Mouse (Mus musculus) c-Kit-positive CD71-positive TER-119-negative erythroid progenitor cells, embryonic 14.5 days (primary cell): Measurements from ENCODE around the gene Ccl25.

ENCODE experiments used
- DNase-seq: peaks from one replicate; pipeline ENCODE4 v3.0.0-alpha.2; 2013; ENCODE audit warnings: low read depth

The Ccl25 gene

DNA sequence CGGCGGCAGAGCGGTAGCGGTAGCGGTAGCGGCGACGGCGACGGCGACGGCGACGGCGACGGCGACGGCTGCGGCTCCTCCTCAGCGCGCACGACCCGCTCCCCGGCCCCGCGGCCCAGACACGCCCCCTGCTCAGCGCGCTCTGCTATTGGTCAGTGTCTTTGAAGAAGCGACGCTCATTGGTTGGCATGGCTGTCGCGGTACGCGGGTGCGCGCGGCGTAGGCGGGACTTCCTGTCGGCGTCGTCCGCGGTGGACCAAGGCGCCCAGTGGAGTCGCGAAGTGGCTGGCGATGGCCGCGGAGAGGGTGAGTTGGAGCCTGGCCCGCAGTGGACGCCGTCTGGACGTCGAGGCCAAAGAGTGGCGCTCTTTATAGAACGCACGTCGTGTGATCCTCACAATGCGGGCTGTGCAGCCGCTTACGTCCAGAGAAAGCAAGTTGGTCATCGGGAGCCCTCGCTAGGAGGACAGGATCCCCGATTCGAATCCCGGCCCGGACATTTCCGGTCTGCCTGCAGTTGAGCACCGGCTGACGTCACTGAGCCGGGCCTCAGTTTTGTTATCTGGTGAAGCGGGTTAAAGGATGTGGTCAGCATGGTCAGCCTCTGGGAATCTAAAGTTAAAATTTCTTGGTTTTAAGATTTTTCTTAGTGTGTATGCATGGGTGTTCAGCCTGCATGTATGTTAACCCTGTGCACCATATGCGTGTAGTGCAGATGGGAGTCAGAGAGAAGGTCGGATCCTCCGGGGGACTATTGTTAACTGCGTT is at the start of gene Ccl25, which contains the start of gene Elavl1:
Gene Ccl25, plus strand, starts transcription at position 228 of the 768 bp plus-strand sequence.
Gene Elavl1, minus strand, starts transcription at position 431 of the 768 bp plus-strand sequence.
- DNase-seq: peak; percentile 90

- DNase-seq: peak; percentile 97
Observed at GRCm38 (mm10) chr8:4275275-4276110, 49.5 kb upstream of the Ccl25 start, which contains the start of gene Timm44. Gene Timm44, minus strand, starts transcription at chr8:4275913.

- no peak for DNase-seq
Observed at GRCm38 (mm10) chr8:4276111-4276465, 48.9 kb upstream of the Ccl25 start.

DNA sequence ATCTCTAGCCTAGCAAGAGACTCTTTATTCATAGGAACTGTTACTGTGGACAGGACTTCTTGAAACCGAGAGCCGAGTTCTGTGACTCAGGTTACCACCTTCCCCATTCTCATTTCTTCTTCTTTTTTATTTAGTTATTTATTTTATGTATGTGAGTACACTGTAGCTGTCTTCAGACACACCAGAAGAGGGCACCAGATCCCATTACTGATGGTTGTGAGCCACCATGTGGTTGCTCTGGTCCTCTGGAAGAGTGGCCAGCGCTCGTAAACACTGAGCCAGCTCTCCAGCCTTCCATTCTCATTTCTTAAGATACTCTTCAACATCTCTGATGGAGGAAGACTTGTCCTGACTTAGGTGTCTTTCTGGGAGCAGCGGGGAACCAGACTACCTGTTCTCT is 32.3 kb upstream of the Ccl25 start:
- DNase-seq: no peak

DNA sequence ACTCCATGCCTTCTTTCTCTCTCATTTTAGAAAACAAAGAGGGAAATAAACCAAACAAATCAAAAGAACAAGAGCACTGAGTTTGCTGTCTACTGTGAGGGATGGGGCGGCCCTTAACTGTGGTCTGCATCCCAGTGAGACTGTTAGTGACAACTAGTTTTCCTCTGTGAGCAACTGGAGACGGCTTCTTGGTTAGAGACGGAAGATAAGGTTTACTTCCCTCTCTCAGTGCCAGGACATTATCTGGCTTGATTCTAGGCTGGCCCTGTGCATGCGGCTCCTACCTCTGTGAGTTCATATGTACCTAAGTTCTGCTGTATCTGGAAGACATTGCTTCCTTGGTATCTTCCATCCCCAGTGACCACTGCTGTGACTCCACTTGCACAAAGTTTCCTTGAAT is 27.2 kb upstream of the Ccl25 start:
- no peak for DNase-seq

DNA sequence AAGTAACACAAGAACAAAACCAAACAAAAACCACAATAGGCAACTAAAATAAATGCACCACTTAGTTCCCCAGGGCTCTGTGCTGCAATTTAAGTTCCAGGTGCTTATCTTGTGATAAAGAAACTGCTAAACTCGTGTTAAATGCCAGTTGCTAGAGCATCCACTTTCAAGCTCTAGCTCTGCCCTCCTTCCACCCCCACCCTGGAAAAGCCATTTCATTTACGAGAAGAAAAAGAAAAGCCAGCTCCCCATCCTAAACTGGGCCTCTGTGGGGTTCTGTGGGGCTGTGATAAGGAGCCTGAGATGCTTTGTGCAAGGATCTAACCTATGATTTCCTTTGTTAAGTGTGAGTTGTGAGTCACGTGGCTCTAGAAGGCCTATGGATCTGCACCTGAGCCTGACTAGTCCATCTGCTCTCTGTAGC is 20.9 kb upstream of the Ccl25 start:
- DNase-seq: peak; percentile 81

- no peak for DNase-seq
Observed at GRCm38 (mm10) chr8:4305838-4306237, 19.2 kb upstream of the Ccl25 start.

DNA sequence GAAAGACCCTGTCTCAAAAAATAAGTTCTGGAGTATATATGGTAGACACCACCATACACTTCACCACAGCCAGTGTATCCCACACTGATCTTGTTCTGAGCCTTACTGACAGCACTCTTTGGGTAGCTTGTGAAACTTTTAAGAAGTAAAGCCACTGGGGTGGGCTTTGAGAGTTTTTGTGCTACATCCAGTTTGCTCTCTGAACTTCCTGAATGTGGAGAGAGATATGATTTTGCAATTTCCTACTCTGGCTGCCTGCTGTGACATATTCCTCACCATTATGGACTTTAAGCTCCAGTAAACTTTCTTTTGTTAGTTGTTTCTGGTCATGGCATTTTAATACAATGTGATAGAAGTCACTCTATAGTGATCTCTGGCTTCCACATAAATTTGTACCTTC is 12.9 kb upstream of the Ccl25 start:
- no peak for DNase-seq

DNA sequence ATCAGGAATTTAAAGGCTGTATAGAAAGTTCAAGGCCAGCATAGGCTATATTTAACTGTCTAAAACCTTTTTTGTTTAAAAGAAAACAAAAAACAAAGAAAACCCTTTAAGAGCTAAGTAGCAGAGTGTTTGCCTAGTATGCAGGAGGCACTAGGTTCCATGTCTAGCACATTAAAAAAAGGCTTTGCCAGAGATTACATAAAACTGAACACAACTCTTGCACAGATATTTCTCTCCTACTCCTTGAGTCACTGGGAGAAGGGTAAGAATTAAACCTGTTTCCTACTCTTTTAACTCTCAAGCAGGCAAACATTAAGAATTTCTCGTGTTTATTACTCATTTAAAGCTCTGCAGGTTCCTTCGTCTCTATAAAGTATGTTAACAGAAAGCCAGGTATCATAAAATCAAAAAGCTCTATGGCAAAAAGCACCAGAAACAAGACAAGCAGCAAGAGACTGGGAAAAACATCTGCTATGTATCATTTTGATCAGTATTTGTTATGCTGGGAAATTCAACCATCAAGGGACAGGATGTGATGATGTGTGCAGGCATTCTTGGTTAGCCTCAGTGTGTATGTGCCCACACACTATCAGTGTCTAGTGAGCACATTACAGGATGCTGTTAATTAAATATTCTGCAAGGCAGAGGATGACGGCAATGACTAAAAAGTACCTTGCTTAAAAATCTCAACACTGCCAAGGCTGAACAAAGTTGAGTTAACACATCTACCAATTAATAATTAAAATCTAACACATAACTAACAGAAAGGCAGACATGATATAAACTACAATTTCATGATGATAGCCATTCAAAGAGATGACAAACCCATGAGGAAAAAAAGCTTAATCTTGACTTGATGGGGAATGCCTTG is 11.5 kb upstream of the Ccl25 start:
- DNase-seq: no peak

- no peak for DNase-seq
Observed at GRCm38 (mm10) chr8:4314852-4315251, 10.2 kb upstream of the Ccl25 start.

GRCm38 (mm10) chr8:4318124-4318523 is 6.9 kb upstream of the Ccl25 start:
- no peak for DNase-seq

- no peak for DNase-seq
Observed at GRCm38 (mm10) chr8:4318796-4319572, 6.0 kb upstream of the Ccl25 start.

DNA sequence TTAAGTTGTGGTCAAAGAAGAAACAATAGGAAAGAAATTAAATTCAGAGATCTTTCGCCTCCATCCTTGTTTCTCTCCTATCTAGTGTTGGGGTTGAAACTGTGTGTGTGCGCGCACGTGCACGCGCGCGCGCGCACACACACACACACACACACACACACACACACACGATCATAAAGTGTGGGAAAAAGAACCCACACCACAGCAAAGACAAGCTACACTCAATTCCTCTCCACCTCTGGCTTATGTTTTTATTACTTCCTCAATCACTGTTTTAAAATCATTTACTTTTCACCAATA is 5.5 kb upstream of the Ccl25 start:
- DNase-seq: no peak

GRCm38 (mm10) chr8:4320404-4320803 is 4.6 kb upstream of the Ccl25 start:
- no peak for DNase-seq

GRCm38 (mm10) chr8:4321031-4321430 is 4.0 kb upstream of the Ccl25 start:
- DNase-seq: no peak

GRCm38 (mm10) chr8:4322470-4322869 is 2.5 kb upstream of the Ccl25 start:
- peak; percentile 81 for DNase-seq

- DNase-seq: no peak
Observed at GRCm38 (mm10) chr8:4323917-4324316, 1.1 kb upstream of the Ccl25 start.

GRCm38 (mm10) chr8:4324525-4324924 is 485 bp upstream of the Ccl25 start:
- no peak for DNase-seq

- DNase-seq: no peak
Observed at GRCm38 (mm10) chr8:4325751-4326036, 684 bp downstream of the Ccl25 start.

DNA sequence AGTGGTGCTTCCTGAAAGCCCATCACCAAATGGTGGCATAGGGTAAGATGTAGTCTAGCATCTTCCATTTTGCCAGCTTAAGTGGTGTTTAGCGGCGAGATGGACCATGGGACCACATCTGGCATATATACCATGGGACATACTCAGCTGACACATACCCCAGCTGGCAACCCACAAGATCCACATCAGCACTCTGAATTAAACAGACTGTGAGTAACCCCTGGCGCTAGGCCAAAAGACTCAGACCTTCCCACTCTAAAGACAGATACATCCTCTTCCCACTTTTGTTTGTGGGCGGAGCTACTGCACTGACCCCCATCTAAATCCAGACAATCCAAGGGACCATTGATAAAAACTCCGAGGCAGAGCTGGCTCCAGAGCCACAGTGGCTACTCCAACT is 4.0 kb downstream of the Ccl25 start:
- DNase-seq: no peak

GRCm38 (mm10) chr8:4333966-4334365 is 9.0 kb downstream of the Ccl25 start:
- no peak for DNase-seq

DNA sequence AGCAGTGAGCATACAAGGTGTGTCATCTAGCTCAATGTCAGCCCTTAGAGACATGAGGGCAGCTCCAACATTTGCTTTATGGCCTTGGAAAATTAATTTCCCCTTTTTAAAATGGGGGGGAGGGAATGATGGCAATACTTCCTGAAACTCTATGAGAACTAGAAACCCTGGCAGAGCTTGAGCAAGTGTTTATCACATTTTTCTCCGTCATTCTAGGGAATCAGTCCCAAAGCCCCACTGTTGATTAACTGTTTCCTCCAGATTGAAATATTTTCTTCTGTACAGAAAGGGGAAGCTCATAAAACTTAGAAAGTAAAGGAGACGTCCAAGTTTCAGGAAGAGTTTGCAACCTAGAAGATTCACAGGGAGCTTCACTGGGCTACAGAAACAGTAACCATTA is 10.7 kb downstream of the Ccl25 start:
- no peak for DNase-seq
